Mouse (Mus musculus): ENCODE results near the gene Nipbl.
"Not testable (repeated sequence)": the region's sequence is repeated elsewhere in the genome, so short reads cannot be mapped to it uniquely, and the experiment has no call there.

The Nipbl gene

DNA sequence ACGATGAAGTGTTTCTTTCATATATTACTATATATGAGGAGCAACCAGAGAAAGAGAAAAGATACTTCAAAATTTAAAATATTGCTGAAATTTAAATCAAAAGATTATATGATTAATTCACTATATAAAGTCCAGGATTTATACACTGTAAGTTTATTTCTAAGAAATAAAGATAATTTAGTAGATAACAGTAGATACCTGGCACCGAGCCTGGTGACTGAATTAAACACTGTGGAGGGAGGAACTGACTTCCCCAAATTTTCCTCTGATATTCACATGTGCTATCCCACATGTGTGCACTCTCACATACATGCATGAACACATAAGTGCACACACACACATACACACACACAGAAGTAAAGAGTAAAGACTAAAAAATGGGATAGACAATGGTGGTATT, 162.1 kb downstream of the Nipbl start:
- DNase-seq, result no peak

DNA sequence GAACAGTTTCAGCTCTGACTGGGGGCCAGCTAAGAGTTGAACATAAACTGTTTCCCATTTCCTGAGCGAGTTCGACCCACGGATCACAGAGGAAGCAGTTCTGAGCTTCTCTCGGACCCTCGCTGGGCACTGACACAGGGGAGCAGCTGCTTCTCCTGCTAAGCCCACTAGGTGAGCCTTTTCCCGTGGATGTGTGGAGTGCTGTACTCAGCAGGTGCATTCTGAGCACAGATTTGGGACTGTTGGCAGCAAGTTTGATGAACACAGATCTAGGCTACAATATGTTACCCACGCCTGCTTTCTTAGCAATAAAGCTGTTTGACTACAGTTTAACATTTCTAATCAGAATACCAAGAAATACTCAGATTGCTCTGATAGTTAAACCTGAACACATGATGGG, 162.6 kb downstream of the Nipbl start:
- DNase-seq, result no peak

DNA sequence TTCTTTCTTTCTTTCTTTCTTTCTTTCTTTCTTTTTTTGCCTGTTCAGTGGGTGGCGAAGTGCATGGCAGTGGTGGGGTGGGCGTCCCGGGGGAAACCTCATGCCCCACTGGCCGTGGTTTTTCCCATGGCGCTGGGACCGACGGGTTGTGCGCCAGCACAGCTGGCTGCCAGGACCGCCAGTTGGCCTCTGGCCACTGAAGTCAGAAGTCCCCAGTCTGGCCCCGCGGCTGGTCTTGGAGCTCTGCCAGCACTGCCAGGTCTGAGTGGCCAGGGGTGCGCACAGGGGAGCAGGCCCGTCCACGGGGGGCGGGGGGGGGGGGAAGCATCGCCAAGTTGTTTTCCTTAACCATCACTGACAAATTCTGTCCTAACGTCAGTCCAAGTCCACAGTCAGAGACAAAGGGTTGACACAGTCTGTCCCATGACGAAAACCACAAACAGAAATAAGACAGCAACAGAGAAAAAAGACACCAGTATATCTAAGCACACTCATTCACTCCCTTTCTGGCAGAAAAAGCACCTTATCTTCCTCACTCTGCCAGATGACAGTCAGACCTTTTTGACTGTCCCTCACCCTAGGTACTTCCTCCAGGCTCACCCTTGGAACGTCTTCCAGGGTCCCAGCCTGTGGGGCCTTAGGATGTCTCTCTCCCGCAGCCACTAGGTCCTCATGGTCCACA, 164.2 kb downstream of the Nipbl start:
- peak; percentile 85 for DNase-seq

DNA sequence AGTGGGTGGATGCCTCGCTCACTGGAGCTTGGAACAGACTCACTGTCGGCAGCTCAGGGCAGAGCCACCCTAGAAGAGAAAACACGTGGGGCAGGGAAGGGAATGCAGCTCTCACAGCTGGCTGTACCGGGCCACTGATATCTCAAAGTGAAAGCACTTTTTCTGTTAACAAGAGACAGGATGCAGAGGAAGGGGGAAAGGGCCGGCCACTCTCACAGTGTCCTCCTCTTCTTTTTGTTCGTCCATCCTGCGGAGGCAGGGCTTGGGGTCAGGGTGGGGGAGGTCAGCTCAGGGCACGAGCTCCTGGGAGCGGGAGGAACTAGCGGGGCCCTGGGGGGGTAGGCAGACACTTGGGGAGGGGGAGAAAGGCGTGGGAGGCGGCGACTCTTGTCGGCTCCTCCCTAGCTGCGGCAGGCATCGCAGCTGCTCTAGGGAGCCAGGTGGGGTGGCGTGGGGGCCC, 164.9 kb downstream of the Nipbl start:
- peak; percentile 61 for DNase-seq

DNA sequence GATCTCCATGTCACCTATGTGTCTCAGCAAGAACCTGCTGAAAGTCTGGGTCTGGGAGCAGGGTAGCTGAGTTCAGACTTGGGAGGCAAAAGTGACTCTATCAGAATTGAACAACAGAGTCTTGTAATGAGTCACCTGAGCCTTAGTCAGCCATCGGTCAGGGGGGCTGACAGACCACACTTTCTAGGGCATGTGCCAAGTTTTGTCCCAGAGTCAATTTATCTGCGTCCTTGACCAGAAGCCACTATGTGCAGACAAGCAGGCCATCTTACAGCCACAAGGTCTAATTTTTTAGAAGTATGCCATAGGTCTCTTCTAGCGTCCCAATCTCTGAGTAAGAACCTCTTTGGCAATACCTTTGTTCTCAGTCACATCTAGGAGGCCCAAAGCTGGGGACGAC, 166.3 kb downstream of the Nipbl start:
- DNase-seq, result not testable (repeated sequence)

DNA sequence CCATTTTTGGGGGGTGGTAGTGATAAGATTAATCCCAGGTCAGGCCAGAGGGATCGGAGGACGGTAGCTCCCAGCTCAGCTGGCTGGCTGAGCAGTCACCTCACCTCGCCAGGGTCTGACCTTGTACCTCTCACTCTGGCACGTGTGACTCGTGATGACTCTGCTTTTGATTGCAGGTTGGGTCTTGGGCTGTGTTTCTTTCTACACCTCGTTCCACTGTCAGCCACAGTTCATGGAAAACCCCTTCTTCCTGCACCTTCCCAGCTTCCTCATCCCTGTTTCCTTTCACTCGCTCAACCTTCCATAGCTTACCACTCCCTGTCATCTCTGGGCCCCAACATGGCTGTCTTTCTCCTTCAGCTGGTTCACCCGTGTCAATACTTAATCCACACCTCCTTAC, 172.3 kb downstream of the Nipbl start:
- DNase-seq, result no peak

DNA sequence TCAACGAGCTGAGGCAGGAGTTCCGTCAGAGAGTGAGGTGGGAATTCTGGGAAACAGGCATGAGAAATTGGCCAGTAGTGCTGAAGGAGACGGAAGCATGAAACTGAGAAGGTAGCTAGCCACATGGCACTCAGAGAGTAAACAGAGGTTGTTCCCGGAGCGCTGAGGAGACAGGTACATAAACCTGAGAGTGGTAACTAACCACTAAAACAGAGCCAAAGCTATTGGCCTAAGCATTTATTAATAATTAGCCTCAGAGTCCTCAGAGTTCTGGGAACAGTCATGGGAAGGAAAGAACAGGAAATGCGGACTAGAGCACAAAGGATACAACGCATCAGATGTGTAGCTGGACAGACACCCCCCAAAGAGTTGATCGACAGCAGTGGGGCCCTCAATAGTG, 176.0 kb downstream of the Nipbl start:
- DNase-seq, result no peak

DNA sequence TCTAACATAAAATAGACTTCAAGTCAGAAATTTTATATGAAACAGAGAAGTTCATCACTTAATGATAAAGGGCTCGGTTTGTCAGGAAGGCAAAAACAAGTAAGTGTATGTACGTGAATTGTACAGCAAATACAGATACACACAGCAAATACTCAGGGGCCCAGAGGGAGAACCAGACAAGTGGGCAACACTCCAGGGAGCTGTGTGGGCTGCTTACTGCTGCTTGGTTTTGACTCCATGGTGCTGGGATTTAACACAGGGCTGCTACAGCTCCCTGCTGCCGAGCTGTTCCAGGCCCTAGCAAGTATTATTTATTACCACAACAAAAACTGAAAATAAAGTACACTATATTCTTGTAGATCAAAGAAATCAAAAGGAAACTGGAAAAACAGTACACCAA, 177.1 kb downstream of the Nipbl start:
- DNase-seq, result no peak

DNA sequence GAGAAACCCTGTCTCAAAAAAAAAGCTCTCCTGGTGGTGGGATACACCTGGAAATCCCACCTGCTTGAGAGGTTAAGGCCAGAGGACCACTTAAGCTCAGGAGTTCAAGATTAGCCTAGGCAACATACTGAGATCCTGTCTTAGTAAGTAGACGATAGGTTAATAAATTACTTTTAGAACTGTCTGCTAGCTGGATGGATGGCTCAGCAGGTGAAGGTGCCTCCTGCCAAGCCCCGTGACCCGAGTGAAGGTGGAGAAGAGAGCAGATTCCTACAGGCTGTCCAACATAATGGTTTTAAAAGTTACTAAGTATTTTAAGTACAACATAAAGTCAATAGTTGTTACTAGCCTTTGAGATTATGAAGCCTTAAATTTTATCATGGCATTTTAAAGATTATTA, 178.3 kb downstream of the Nipbl start:
- peak; percentile 64 for DNase-seq
